ENCODE assay signal across 15 mouse cellular contexts in the genomic region with DNA sequence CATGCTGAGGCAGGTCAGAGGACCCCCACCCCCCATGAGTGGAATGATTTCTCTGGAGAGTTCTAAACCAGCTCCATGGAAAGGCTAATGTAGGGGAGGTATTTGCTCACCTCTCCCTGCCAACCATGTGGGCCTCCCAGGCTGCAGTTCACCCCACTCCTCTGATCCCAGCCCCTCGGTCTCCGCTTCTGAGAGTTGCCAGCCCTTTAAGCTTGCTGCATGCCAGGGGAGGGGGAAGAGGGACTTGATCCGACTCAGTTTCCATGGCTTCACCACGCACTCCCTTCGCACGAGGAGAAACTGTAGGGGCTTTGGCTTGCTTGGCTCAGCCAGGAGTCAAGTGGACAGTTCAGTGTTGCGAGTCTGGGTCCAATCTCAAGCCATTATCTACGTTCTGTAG. TPM values are rescaled to one million over a fixed set of nuclear protein-coding genes. Genes with fewer than 3 reads are reported as not detected.
DNase-seq lines count a peak whose midpoint lies in the region; ATAC-seq and TF ChIP-seq lines count a peak whose summit lies in the region.
"Had no signal": no experiment of that assay in that cellular context is flagged by ENCODE, and none has a peak within 500 bp of the region (broad histone marks: within the 10 kb centered on the region; RNA-seq: fewer than 3 reads in every experiment).

No protein-coding gene starts in this region.

- H3K4me2 ChIP-seq in hindbrain, embryonic 14.5 days (replicated peaks), result no peak overlapping the region
- H3K4me2 ChIP-seq in midbrain, embryonic 16.5 days (ENCODE audit: low read length), result no peak overlapping the region
- H3K4me2 ChIP-seq: heart, embryonic 13.5 days had no signal

- H3K9ac ChIP-seq in hindbrain, embryonic 14.5 days, result no peak overlapping the region
- no peak overlapping the region for H3K9ac ChIP-seq in midbrain, embryonic 16.5 days (ENCODE audit: low read depth, low read length)
- H3K9ac ChIP-seq: heart, embryonic 13.5 days had no signal

- H3K27ac ChIP-seq in hindbrain, embryonic 14.5 days, result 0 out of 2 replicates have a peak overlapping the region, but pooled peaks have one; percentile 5
- no peak overlapping the region for H3K27ac ChIP-seq in hindbrain, embryonic 10.5 days
- peak overlapping the region; percentile 43; the same call in 1 of the 2 replicates for H3K27ac ChIP-seq in layer of hippocampus, adult 2 months
- H3K27ac ChIP-seq in midbrain, embryonic 16.5 days (ENCODE audit: low read length), result 0 out of 2 replicates have a peak overlapping the region, but pooled peaks have one; percentile 5
- H3K27ac ChIP-seq: embryonic facial prominence, embryonic 10.5 days; heart, embryonic 13.5 days had no signal

- ATAC-seq in hindbrain, embryonic 14.5 days (ENCODE audit: low FRiP score), result no peak
- no peak for ATAC-seq in midbrain, embryonic 16.5 days
- ATAC-seq: intestine, embryonic 16.5 days had no signal

- TF ChIP-seq CTCF in layer of hippocampus, adult 2 months (conservative IDR thresholded peaks at IDR 0.05), result no peak
- no peak for TF ChIP-seq CTCF in brain, embryonic 14.5 days (IDR thresholded peaks at IDR 0.05; ENCODE audit: borderline replicate concordance, extremely low read depth, insufficient read depth, insufficient read length)

- no peaks in the 10 kb centered on the region for H3K9me3 ChIP-seq in hindbrain, embryonic 14.5 days (ENCODE audit: control insufficient read depth, low read length)
- H3K9me3 ChIP-seq in hindbrain, embryonic 10.5 days, result peaks cover 8% of the 10 kb centered on the region
- H3K9me3 ChIP-seq in midbrain, embryonic 16.5 days (replicated peaks; ENCODE audit: control insufficient read depth, low read length, poor library complexity, severe bottlenecking), result no peaks in the 10 kb centered on the region; the same call in 1 of the 2 replicates

- no peak overlapping the region for H3K4me3 ChIP-seq in hindbrain, embryonic 14.5 days (replicated peaks; ENCODE audit: low read length)
- H3K4me3 ChIP-seq in hindbrain, embryonic 10.5 days, result no peak overlapping the region
- no peak overlapping the region for H3K4me3 ChIP-seq in layer of hippocampus, adult 2 months
- no peak overlapping the region for H3K4me3 ChIP-seq in midbrain, embryonic 16.5 days (ENCODE audit: low read depth, low read length)
- H3K4me3 ChIP-seq: embryonic facial prominence, embryonic 10.5 days; heart, embryonic 13.5 days had no signal

- DNase-seq in hindbrain, embryonic 14.5 days (ENCODE audit: low spot score), result no peak
- no peak for DNase-seq in hindbrain, embryonic 10.5 days (ENCODE audit: low spot score)
- no peak for DNase-seq in layer of hippocampus, adult 2 months (ENCODE audit: low spot score in 2 of 2)
- DNase-seq in layer of hippocampus, adult 18-20 months (ENCODE audit: low spot score in 2 of 2), result no peak
- DNase-seq in brain, embryonic 14.5 days (ENCODE audit: low read depth), result peak; percentile 66
- DNase-seq: adrenal gland, adult 2 months; adrenal gland, postnatal 25 days; cerebellum, adult 2 months; gastrocnemius, postnatal 36 days; heart, adult 11 months; heart, postnatal 36 days had no signal

- TF ChIP-seq POLR2A in brain, embryonic 14.5 days (IDR thresholded peaks at IDR 0.05; ENCODE audit: borderline replicate concordance, extremely low read depth, insufficient read depth, insufficient read length, poor library complexity, severe bottlenecking), result no peak

- H3K36me3 ChIP-seq in hindbrain, embryonic 14.5 days (replicated peaks; ENCODE audit: control insufficient read depth, insufficient read depth), result 0 out of 2 replicates have a peak, but pooled peaks cover 4% of the 10 kb centered on the region
- H3K36me3 ChIP-seq in hindbrain, embryonic 10.5 days, result peaks cover 4% of the 10 kb centered on the region; the same call in 1 of the 2 replicates
- H3K36me3 ChIP-seq in midbrain, embryonic 16.5 days (ENCODE audit: control insufficient read depth, insufficient read depth, low read length), result peaks cover 4% of the 10 kb centered on the region
- H3K36me3 ChIP-seq: embryonic facial prominence, embryonic 10.5 days; heart, embryonic 13.5 days had no signal

- H3K4me1 ChIP-seq in hindbrain, embryonic 14.5 days (replicated peaks; ENCODE audit: control insufficient read depth, insufficient read depth, low read length), result peaks cover 22% of the 10 kb centered on the region
- H3K4me1 ChIP-seq in hindbrain, embryonic 10.5 days (replicated peaks), result peaks cover 55% of the 10 kb centered on the region
- H3K4me1 ChIP-seq in midbrain, embryonic 16.5 days (ENCODE audit: control insufficient read depth, insufficient read depth, low read length), result peaks cover 31% of the 10 kb centered on the region

- H3K27me3 ChIP-seq in hindbrain, embryonic 14.5 days (ENCODE audit: control insufficient read depth, insufficient read depth, low read length), result no peaks in the 10 kb centered on the region
- H3K27me3 ChIP-seq in hindbrain, embryonic 10.5 days (ENCODE audit: insufficient read depth, poor library complexity, severe bottlenecking), result peaks cover 29% of the 10 kb centered on the region
- no peaks in the 10 kb centered on the region for H3K27me3 ChIP-seq in midbrain, embryonic 16.5 days (ENCODE audit: control insufficient read depth, insufficient read depth, low read depth, low read length)

- WGBS in hindbrain, embryonic 14.5 days, result 44% methylated on average over 8 of the region's 8 CpGs
- 52% methylated on average over 8 of the region's 8 CpGs for WGBS in hindbrain, embryonic 10.5 days
- WGBS in midbrain, embryonic 16.5 days, result 32% methylated on average over 8 of the region's 8 CpGs

RNA-seq across cellular contexts. Expression of gene Sez6l, which starts 45.9 kb away (rescaled TPM):
- 35.5 and 38.0 TPM in 2 replicates for polyA plus RNA-seq in hindbrain, embryonic 14.5 days (2014; fragmentation: Nextera tagmentation; extraction: Ambion mirVana)
- polyA plus RNA-seq in hindbrain, embryonic 10.5 days (2016; fragmentation: Nextera tagmentation; extraction: Ambion mirVana), result 1.4 and 6.0 TPM in 2 replicates
- 100 to 1,000 TPM; 233 to 235 TPM for total RNA-seq in layer of hippocampus, adult 2 months (2021)
- total RNA-seq in layer of hippocampus, adult 18-20 months (2021), result 100 to 1,000 TPM; 226 to 228 TPM
- polyA plus RNA-seq in brain, embryonic 14.5 days (2012; rRNA removed), result 87.9 and 114 TPM in 2 replicates
- 72.9 and 75.7 TPM in 2 replicates for polyA plus RNA-seq in midbrain, embryonic 16.5 days (2015; fragmentation: Nextera tagmentation; extraction: Ambion mirVana)
